Mouse (Mus musculus): Measurements from ENCODE around the gene Pfkl. TPM values are rescaled to one million over a fixed set of nuclear protein-coding genes. Genes with fewer than 3 reads are reported as not detected.

Gene Pfkl
- total and polyA plus RNA-seq, 2 experiments from 2014 or later: 98.5 to 166 TPM

GRCm38 (mm10) chr10:77974323-77974722 is 35.6 kb downstream of the Pfkl start:
- no peaks in the 10 kb centered on the region for H3K36me3 ChIP-seq (ENCODE audit: insufficient read depth, low read length)
- no peak overlapping the region for H3K4me3 ChIP-seq (ENCODE audit: low read depth, low read length)
- H3K27me3 ChIP-seq (ENCODE audit: insufficient read depth, low read length): no peaks in the 10 kb centered on the region
- 71% methylated on average over 5 of the region's 5 CpGs for WGBS
- H3K27ac ChIP-seq (ENCODE audit: low read depth, low read length): no peak overlapping the region
- no peaks in the 10 kb centered on the region for H3K9me3 ChIP-seq (ENCODE audit: low read length)
- no peak overlapping the region for H3K4me2 ChIP-seq (ENCODE audit: low read depth, low read length, poor library complexity, severe bottlenecking)
- TF ChIP-seq CTCF (IDR thresholded peaks at IDR 0.05): no peak
- H3K4me1 ChIP-seq (ENCODE audit: insufficient read depth, low read length): peaks cover 4% of the 10 kb centered on the region; the same call in 1 of the 2 replicates
- DNase-seq (ENCODE audit: low spot score) (no peak), ATAC-seq (ENCODE audit: low FRiP score) (no peak)
- no peak overlapping the region for H3K9ac ChIP-seq (replicated peaks; ENCODE audit: low read length, poor library complexity, severe bottlenecking)

- H3K4me2 ChIP-seq (ENCODE audit: low read depth, low read length, poor library complexity, severe bottlenecking): no peak overlapping the region
- DNase-seq (ENCODE audit: low spot score): peak; percentile 46
- TF ChIP-seq CTCF (IDR thresholded peaks at IDR 0.05): peak; percentile 44
These were observed 38.0 kb downstream of the Pfkl start for GRCm38 (mm10) chr10:77971709-77972553.

DNA sequence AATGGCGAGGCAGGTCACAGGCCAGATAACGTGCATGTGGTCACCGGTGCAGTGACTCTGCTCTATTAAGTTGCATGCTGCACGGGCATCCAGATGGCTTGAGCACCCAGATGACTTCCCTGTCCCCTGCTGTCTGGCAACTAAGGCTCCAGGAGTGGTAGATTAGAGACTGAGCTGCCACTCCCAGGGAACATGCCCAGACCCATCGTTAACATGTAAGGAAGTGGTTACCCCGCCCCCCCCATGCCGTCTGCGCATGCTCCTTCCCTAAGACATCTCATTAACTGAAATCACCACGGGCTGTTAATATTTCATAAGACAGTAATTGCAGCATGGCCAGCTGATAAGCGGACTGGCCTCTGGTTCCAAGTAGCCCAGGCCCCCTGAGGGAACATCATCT is 38.7 kb downstream of the Pfkl start:
- no peak overlapping the region for H3K9ac ChIP-seq (replicated peaks; ENCODE audit: low read length, poor library complexity, severe bottlenecking)
- H3K4me1 ChIP-seq (ENCODE audit: insufficient read depth, low read length): no peaks in the 10 kb centered on the region
- peaks cover 3% of the 10 kb centered on the region; the same call in 1 of the 2 replicates for H3K27me3 ChIP-seq (ENCODE audit: insufficient read depth, low read length)
- ATAC-seq (ENCODE audit: low FRiP score): no peak
- H3K4me2 ChIP-seq (ENCODE audit: low read depth, low read length, poor library complexity, severe bottlenecking): no peak overlapping the region
- TF ChIP-seq CTCF (IDR thresholded peaks at IDR 0.05): no peak
- DNase-seq (ENCODE audit: low spot score): peak; percentile 20
- H3K4me3 ChIP-seq (ENCODE audit: low read depth, low read length): no peak overlapping the region
- WGBS: 69% methylated on average over 10 of the region's 10 CpGs
- H3K36me3 ChIP-seq (ENCODE audit: insufficient read depth, low read length): no peaks in the 10 kb centered on the region
- H3K9me3 ChIP-seq (ENCODE audit: low read length): no peaks in the 10 kb centered on the region
- no peak overlapping the region for H3K27ac ChIP-seq (ENCODE audit: low read depth, low read length)

More at GRCm38 (mm10) chr10:77971709-77972553, 38.0 kb downstream of the Pfkl start:
- H3K36me3 ChIP-seq (ENCODE audit: insufficient read depth, low read length): no peaks in the 10 kb centered on the region
- 69% methylated on average over 17 of the region's 17 CpGs for WGBS
- H3K9ac ChIP-seq (replicated peaks; ENCODE audit: low read length, poor library complexity, severe bottlenecking): no peak overlapping the region
- H3K4me1 ChIP-seq (ENCODE audit: insufficient read depth, low read length): no peaks in the 10 kb centered on the region
- peaks cover 3% of the 10 kb centered on the region; the same call in 1 of the 2 replicates for H3K27me3 ChIP-seq (ENCODE audit: insufficient read depth, low read length)
- ATAC-seq (ENCODE audit: low FRiP score): no peak
- H3K4me3 ChIP-seq (ENCODE audit: low read depth, low read length): no peak overlapping the region
- no peaks in the 10 kb centered on the region for H3K9me3 ChIP-seq (ENCODE audit: low read length)
- no peak overlapping the region for H3K27ac ChIP-seq (ENCODE audit: low read depth, low read length)

DNA sequence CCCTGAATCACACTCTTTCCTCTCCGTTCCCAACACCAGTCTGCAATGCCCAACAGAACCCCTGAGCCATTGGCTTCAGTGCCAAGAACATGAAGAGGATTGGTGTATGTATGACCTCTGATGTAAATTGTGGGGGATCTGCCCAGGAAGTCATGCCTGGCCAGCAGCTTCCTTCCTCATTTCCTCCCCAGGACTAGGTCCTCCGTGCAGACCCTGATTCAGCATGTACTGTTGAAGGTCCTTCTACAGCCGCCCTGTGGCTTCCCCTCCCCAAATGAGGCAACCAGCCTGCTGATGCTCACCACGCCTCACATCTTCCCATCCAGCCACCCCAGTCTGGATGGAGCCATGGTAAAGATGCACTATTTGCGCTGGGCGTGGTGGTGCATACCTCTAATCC is 39.4 kb downstream of the Pfkl start, which contains the start of gene Trpm2:
TSS of gene Trpm2 (minus strand) at position 83 of the 400 bp plus-strand sequence.
- H3K9ac ChIP-seq (replicated peaks; ENCODE audit: low read length, poor library complexity, severe bottlenecking): peak within 1 kb of the TSS; percentile 37
- no peaks in the 10 kb centered on the region for H3K9me3 ChIP-seq (ENCODE audit: low read length)
- no peak for DNase-seq (ENCODE audit: low spot score)
- H3K4me3 ChIP-seq (ENCODE audit: low read depth, low read length): peak within 1 kb of the TSS; percentile 42
- 0 out of 2 replicates have a peak, but pooled peaks cover 4% of the 10 kb centered on the region for H3K36me3 ChIP-seq (ENCODE audit: insufficient read depth, low read length)
- ATAC-seq (ENCODE audit: low FRiP score): no peak
- 90% methylated on average over 6 of the region's 6 CpGs for WGBS
- no peak within 1 kb of the TSS for H3K27ac ChIP-seq (ENCODE audit: low read depth, low read length)
- peaks cover 3% of the 10 kb centered on the region; the same call in 1 of the 2 replicates for H3K27me3 ChIP-seq (ENCODE audit: insufficient read depth, low read length)
- no peaks in the 10 kb centered on the region for H3K4me1 ChIP-seq (ENCODE audit: insufficient read depth, low read length)
- peak within 1 kb of the TSS; percentile 78 for H3K4me2 ChIP-seq (ENCODE audit: low read depth, low read length, poor library complexity, severe bottlenecking)
- no peak for TF ChIP-seq CTCF (IDR thresholded peaks at IDR 0.05)

DNA sequence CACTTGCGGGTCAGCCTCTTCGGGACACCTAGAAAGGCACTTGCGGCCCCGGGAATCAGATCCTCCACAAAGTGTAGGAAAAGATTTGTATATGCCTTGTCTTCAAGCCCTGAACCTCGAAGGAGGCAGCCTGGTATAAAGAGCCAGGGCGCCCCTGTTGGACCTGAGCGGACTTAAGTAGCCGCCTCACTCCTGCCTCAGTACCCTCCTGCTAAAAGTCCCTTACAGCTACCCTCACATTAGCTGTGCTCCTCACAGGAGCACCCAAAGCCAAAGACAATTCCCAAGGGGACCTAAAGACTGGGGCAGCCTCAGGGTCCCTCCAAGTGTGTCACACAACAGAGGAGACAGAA is 39.9 kb downstream of the Pfkl start:
- DNase-seq (ENCODE audit: low spot score) (no peak), ATAC-seq (ENCODE audit: low FRiP score) (peak; percentile 31; the same call in 1 of the 2 replicates)
- Histone ChIP-seq H3K9me3 (ENCODE audit: low read length) (no peaks in the 10 kb centered on the region), H3K9ac (replicated peaks; ENCODE audit: low read length, poor library complexity, severe bottlenecking) (no peak overlapping the region), H3K4me1 (ENCODE audit: insufficient read depth, low read length) (no peaks in the 10 kb centered on the region), H3K27ac (ENCODE audit: low read depth, low read length) (no peak overlapping the region), H3K27me3 (ENCODE audit: insufficient read depth, low read length) (peaks cover 3% of the 10 kb centered on the region; the same call in 1 of the 2 replicates), H3K36me3 (ENCODE audit: insufficient read depth, low read length) (0 out of 2 replicates have a peak, but pooled peaks cover 4% of the 10 kb centered on the region), H3K4me3 (ENCODE audit: low read depth, low read length) (peak overlapping the region; percentile 42), H3K4me2 (ENCODE audit: low read depth, low read length, poor library complexity, severe bottlenecking) (peak overlapping the region; percentile 78)
- TF ChIP-seq CTCF (IDR thresholded peaks at IDR 0.05): peak; percentile 25; the same call in 1 of the 2 replicates
- WGBS: 15% methylated on average over 8 of the region's 8 CpGs

Data from midbrain, postnatal 0 days (tissue).